Mouse (Mus musculus): ENCODE data around the gene Grm8.

The Grm8 gene

GRCm38 (mm10) chr6:27580485-27580884 is 554.5 kb downstream of the Grm8 start:
- no peak for DNase-seq

GRCm38 (mm10) chr6:27545516-27545915 is 589.5 kb downstream of the Grm8 start:
- no peak for DNase-seq

DNA sequence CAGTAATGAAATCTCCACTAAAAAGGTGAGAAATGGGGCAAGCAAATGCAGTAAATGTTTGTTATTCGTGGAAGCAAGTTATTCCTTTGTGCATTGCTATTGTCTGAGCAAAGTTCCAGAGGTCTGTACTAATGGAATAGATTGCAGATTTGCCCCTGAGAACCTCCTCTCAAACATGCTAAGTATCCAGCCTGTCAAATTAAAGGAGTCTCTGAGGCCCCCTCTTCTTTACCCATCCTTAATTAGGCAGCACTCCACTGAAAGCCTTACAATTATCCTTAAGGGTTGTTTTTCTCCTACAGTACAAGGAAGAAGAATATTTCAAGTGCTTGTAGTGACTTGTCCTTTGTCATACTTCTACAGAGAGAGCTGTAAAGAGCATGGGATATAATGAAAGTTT is 617.4 kb downstream of the Grm8 start:
- no peak for DNase-seq

DNA sequence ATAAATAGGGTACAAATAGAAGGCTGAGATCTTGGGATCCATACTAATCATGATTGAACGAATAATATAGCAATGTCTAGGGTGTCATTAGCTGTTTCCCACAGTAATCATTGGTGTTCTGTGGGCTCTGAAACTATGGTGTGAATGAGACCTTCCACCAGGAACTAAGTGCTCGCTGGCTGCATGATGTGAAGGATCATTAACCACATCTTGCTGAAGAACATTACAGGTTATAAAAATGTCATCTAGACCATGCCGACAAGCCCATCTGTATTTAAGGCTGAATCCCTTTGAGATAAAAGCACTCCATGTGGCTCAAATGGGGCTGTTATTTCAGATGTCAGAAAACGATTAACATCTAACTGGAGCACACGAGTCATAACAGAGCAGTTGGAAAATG is 674.0 kb downstream of the Grm8 start:
- DNase-seq, result no peak

DNA sequence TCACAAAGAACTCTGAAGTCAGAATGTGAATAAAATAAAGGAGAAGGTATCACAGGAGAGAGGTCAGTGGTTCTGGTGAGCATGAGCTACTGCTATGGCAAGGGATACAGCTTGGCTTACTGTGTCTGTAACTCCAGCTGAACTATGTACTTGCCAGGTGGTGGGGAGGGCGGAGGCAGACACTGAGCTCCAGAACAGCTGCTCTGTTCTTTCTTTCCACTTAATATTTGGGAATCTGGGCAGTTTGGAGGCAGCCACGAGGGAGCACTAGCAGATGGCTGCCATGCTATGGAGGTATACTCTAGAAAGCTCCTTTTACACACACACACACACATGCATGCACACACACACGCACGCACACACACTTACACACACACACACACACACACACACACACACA is 726.5 kb downstream of the Grm8 start:
- DNase-seq, result no peak

GRCm38 (mm10) chr6:27372416-27372815 is 762.6 kb downstream of the Grm8 start:
- no peak for DNase-seq

GRCm38 (mm10) chr6:27371095-27371494 is 763.9 kb downstream of the Grm8 start:
- DNase-seq, result no peak

DNA sequence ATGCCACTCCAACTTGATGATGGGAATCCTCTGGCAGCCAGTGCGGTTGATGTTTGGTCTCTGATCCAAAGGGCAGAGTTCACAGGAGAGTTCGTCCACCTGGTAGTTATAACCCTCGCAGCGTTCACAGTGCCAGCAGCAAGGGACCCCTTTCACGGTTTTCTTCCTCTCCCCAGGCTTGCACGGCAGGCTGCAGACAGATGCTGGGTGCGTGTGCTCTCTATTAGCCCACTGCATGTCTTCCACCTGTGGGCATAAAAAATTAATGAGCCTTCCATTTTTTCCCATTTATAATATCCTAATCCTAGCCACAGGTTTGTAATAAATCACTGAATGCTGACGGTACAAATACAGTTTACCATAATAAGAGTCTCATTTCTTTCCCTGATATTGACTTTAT is 771.2 kb downstream of the Grm8 start:
- DNase-seq, result no peak

DNA sequence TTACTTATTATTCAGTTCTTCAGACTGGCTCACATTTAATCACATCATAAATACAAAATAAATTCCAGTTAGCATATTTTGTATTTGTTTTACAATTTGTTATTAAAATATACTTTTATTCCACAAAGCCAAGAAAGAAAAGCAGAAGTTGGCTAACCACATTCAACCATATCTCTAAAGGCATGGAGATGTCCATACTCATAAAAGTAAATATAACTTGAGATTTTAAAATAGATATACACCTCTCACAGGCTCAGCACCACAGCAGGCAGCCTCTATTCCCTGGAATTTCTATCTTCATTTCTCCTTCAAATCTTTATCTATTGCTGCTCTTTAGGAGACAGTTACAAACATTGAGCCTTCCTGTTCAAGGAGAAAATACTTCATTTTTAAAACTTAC is 774.5 kb downstream of the Grm8 start:
- no peak for DNase-seq

DNA sequence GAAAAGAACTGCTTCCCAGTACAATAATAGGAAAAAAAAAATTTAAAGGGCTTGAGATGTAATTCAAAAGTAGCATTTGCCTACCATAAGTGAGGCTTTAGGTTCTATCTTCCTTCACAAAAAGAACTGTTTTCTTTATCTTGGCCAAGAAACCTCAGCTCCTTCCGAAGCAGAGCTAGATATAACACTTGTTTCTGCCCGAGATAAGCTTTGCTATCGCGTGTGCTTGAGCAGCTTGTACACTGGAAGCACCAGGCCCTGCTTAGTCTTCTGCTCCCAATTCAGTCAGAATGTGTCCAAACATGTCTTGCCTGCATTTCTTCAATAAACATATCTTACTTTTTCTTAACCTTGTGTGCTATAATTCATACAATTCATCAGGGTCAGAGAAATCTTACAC is 783.8 kb downstream of the Grm8 start:
- DNase-seq, result no peak

GRCm38 (mm10) chr6:27348272-27348671 is 786.7 kb downstream of the Grm8 start:
- DNase-seq, result no peak

DNA sequence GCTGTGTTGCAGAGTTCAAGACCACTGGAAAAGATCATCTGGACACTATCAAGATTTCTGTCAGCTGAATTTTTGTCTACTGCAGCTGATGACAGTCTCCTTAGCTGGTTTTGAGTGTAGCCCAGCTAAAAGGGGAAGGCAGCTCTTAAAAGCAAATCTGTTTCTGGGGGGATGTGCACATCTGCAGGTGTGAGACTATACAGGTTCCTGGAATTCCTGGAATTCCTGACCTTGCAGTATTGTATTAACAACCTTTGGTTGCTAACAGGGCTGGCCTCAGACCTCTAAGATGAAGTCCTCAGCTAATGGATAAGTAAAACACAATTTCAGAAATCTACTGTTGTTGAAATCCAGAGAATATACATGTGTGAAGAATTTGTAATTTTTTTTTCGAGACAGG is 788.7 kb downstream of the Grm8 start:
- no peak for DNase-seq

DNA sequence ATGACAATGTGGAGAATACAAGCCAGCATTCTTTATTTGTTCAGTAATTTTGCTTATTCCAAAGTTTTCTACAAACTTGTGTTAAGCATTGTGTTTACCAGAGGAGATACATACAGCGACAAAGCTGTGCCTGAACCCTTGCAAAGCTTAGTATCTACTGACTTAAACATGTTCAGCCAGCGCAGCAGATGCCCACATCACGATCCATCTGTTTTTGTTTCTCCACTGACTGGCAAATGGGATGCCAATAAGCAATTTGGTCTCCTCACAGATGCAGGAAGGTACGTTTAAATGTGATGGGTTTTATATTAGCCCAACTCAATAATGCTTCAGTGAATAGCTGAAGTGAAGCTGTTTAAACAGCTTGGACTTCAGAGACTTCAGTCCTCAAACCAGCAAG is 794.8 kb downstream of the Grm8 start:
- no peak for DNase-seq

GRCm38 (mm10) chr6:27318575-27318974 is 816.4 kb downstream of the Grm8 start:
- no peak for DNase-seq

DNA sequence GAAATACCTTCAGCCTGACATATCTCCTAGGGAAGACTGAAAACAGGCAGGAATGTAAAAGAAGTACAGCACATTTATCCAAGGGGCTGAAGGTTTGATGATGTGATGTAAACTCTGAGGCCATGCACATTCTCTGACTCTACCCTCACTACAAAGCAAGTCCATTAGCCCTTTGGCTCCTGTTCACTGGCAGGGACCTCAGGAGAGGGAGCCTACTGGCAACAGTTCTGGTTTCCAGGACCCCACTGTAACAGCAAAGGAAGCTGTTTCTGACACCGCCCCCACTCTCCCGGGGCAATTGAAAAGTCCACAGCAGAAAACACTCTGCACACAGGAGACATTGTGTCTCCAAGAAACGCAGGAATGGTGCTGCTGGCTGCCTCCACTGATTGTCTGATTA is 817.6 kb downstream of the Grm8 start:
- no peak for DNase-seq

GRCm38 (mm10) chr6:27316018-27316417 is 819.0 kb downstream of the Grm8 start:
- DNase-seq, result no peak

DNA sequence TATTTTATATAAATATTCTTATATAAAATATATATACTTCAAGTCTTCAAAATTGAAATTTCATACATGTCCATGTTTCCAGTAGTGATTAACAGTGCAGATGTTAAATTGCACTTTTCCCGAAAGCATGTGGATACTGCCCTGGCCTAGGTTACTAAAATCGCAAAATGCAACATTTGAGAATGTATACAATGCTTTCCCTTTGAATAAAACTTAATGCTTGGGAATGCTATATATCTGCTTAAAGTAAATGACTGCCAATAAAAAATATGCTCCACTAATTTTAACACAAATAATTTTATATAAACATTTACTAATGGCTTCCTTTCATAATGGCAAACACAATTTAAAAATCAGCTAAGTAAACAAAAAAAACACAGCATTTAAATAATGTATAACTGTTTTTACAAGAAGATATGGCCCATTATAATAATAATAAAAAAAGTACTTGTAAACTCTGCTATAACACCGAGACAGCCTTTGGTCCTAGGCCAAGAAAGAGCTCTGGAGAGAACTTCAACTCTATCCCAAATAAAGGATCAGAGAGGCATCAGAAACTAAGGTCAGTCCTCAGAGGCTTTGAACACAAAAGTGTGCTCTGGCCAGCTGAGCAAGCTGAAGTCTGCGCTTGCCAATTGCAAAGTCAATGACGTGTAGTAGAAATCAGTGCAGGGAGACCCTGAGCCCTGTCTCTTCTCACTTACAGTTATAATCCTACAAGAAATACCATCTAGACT is 820.5 kb downstream of the Grm8 start:
- no peak for DNase-seq

DNA sequence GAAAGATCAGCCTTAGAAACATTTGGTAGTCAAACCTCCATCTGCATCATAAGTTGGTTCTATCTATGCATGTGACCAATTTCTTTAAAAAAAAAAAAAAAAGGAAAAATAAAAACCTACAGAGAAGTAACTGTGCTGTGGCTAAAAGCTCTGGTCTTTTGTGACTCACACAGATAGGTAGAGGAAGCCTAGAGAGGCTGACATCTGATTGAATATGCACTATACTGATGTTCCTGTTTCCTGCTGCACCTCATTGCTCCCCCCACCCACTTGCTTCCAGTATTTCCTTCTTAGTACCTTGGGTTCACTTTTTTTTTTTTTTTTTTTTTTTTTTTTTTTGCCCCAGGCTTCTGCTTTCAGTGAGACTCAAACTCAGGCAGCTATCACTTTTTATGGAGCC is 824.6 kb downstream of the Grm8 start:
- no peak for DNase-seq

DNA sequence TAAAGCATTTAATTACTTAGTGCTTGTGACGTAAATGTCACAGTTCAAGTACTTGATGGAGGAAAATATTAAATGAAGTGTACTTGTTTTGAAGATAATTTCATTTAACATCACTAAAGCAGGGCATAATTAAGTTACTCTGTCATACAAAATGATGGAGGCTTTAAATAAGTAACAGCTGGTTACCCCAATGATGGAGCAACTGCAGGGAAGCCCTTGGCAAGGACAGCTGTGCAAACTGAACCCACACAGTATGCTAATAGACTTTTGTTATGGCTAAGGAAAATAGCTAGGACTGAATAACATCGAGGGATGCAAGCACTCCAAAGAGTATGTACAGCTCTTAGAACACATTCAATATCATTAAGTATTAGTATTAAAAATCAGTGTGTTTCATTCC is 829.6 kb downstream of the Grm8 start:
- DNase-seq, result no peak

- DNase-seq, result no peak
Measured at GRCm38 (mm10) chr6:27264972-27265371, 870.0 kb downstream of the Grm8 start.

DNA sequence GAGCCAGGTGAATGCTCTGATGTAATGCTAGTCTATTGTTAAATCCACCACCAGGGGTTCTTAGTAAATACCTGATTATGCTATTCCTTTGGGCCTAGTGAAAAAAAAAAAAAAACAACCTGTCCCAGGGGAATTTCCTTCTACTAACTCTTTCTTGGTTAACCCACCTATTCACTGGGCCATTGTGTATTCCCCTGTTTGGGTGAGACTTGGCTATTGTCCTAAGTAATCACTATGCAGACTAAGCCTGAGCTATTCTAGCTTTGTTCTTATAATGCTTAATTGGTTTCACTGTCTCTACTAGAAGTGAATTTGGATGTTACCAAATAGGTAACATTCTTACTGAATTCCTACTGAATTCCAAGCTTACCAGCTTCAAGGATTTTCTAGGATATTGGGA is 872.4 kb downstream of the Grm8 start:
- no peak for DNase-seq

GRCm38 (mm10) chr6:27240416-27240815 is 894.6 kb downstream of the Grm8 start:
- no peak for DNase-seq

- DNase-seq, result no peak
Measured at GRCm38 (mm10) chr6:27239968-27240367, 895.0 kb downstream of the Grm8 start.
